Mouse (Mus musculus) left cerebral cortex, adult 11 months (tissue): ENCODE measurements around the gene Olfr1347.
"Not testable (repeated sequence)": the region's sequence is repeated elsewhere in the genome, so short reads cannot be mapped to it uniquely, and the experiment has no call there.

ENCODE experiments used
- DNase-seq: peaks from one replicate; pipeline ENCODE4 v3.0.0; 2022; ENCODE audit warnings: low spot score

Gene Olfr1347

DNA sequence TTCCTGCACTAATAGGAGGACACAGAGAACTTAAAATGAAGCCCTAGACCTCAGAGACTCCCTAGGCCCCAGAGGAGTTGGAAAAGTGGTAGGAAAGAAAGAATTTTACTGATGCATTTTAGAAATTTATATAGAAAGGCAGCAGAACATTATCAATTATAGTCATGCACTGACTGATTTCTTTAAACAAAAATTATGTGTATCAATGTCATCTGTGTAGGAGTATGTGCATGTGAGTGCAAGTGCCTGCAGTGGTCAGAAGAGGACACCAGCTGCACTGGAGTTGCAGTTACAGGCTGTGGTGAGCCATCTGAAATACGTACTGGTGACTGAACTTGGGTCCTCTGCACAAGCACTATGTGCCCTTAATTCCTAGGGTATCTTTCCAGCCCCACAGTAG, at the start of gene Olfr1347:
TSS of gene Olfr1347 (minus strand) at position 101 of the 400 bp plus-strand sequence.
- no peak for DNase-seq

DNA sequence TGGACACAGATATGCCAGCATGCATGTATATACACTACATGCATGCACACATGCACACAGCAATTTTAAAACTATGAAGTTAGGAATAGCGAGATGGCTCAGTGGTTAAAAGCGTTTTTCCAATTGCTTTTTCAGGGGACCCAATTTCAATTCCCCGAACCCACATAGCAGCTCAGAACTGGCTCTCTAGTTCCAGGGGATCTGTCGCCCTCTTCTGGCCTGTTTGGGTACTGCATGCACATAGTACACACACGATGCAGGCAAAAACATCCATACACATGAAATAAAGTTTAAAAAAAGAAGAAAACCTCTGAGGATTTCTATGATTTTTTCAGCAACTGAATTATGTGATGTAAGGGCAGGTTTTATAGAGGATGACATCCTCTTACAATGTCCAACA, 26.6 kb upstream of the Olfr1347 start:
- no peak for DNase-seq

DNA sequence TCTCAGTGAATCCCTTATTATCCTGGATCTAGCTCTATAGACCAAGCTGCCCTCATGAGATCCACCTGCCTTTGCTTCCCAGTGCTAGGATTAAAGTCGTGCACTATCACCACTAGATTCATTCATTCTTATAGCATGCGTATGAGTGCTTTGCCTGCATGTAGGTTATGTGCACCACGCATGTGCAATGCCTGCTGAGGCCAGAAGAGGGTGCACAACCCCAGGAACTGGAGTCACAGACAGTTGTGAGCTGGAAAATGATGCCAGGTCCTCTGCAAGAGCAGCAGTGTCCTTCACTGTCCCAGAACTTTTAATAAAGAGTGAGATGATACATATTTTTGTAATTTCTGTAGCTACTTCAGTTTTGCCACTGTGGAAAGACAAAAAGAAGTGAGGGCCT, 25.4 kb upstream of the Olfr1347 start:
- DNase-seq = no peak

DNA sequence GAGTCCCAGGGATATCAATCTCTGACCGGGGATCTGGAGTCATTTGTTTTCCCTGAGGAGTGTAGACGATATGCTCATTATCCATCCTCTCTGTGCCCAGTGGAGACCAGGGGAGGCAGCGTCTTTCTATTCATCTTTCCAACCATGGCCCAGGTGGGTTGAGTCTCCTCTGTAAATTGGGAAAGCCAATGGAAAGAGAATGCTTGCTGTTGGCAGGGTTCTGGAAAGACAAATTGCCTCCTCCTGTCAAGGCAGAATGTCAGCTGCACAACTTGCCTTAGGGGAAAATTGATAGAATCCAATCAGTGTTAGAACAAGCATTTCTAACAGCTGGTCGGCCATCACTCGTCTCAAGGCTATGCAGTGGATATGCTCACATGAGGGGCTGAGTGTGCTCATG, 23.3 kb upstream of the Olfr1347 start, which contains the start of gene Olfr1349:
TSS of gene Olfr1349 (minus strand) at position 101 of the 400 bp plus-strand sequence.
- DNase-seq = no peak

DNA sequence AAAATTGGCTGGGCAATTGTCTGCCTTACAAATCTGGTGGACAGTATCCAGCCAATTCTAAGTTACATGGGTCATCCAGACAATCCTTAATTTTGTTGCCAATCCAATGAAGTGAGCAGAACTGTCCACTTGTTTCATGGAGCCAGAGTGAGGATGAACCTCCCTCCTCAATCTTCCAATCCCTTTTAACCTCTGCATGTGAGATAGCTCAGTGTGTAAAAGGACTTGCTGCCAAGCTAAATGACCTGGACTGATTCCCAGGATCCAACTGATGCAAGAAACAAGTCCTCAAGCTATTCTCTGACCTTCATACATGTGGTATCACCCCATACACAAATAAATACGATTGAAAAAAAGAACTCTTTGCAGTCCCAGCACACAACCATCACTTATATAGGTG, 22.1 kb upstream of the Olfr1347 start:
- DNase-seq = no peak

DNA sequence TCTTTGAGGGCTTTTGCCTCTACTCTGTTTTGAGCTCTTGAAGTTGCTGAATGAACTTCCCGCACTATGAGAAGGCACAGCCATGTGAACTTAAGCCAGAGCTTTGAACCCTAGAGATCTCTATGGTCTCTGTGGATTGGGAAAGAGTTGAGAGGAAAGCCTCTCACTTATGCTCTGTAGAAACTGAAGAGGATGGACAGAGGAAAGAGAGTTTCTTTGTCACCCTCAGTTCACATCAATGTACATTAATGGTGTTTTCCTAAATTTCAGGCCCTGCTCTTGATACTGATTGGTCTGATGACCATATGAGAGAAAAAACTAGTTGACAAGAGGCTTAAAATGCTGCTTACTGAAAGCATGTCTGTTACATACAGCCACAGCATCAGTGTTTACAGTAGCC, 9.1 kb upstream of the Olfr1347 start, which contains the start of gene Olfr1348:
TSS of gene Olfr1348 (minus strand) at position 101 of the 400 bp plus-strand sequence.
- DNase-seq = no peak

DNA sequence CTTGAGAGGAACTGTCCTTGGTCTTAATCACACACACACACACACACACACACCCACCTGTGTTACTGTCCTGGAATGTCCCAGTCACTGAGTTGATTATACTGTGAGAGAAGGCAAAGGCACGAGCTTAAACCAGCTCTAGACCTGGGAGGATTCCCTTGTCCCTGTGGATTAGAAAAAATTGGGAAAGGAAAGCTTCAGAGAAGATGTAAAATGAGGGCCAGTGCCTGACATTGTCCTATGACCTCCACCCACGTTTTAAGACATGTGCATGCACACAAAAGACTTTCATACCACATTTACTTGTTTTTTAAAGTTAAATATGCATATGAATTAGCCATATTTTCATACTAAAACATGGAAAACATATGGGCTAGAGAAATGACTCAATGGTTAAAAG, 12.7 kb downstream of the Olfr1347 start, which contains the start of gene Olfr5:
TSS of gene Olfr5 (minus strand) at position 101 of the 400 bp plus-strand sequence.
- no peak for DNase-seq

DNA sequence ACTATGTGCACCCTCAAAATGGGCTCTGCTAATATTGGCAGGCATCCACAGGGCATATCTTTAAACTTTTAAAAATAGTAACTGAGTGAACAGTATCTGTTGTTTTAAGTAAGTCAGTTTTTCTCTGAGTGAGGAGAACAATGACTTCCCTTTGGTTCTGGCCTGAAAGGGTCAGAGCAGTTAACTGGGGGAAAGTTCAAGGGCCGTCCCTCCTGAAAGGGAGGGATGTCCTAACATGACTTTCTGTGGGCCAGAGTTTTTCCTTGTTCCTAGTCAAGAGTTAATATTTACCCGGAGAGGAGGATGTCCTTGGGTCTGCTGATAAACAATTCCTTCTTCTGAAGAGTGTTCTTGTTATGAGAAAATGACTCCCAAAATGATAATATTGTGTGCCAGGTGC, 21.9 kb downstream of the Olfr1347 start:
- not testable (repeated sequence) for DNase-seq

DNA sequence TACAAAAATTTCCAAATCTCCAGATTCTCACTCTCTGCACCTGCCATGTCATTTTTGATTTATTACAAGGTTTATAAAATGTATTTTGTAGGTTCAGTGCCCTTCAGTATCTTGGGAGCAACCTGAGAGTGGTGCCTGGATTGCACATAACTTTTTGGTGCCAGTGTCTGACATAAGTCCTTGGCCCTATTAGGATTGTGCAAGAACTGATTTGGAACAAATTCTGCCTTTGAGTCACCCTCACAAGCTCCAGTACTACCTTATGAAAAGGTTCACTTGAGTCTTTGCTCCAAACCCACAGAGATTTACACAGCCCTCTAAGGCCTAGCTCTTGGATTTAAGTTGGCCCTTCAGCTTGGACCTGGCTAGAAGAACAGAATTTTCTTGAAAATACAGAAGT, 32.6 kb downstream of the Olfr1347 start, which contains the start of gene Olfr1346:
TSS of gene Olfr1346 (plus strand) at position 151 of the 400 bp plus-strand sequence.
- DNase-seq = no peak

DNA sequence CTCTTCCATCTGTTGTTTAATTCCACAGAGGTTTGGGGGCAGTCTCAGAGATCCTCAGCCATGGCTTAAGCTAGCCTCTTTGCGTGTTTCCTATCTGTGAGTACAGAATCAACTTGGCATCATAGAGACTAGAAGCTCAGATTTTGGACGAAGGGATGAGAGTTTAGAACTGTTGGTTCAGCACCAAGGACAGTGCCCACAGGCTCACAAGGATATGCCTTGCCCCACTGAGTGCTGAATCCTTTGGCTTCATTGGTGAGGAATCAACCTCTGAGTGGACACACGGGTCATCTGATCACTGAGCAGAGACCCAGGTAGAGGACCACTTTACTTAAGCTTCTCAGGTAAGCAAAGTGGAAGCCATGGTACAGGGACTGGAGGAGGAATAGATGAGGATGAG, 43.2 kb downstream of the Olfr1347 start:
- DNase-seq = no peak

DNA sequence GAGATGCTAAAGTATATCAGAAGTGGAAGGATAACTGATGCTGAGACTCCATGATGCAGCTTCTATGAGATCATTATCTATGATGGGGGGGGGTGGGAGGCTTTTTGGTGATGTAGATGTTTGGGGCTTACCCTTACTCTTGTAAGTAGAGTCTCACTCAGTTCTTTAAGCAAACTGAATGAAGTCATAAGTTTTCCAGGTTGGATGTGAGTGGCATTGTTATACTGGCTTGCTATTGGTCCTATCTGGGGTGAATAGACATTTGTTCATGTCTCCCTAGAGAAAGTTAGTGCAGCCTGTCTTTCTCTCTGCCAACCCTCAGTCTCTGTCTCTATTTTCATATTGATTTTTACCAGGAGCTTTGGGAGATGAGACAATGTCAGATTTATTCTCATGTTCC, 43.7 kb downstream of the Olfr1347 start, which contains the start of gene Olfr1336:
TSS of gene Olfr1336 (plus strand) at position 301 of the 400 bp plus-strand sequence.
- no peak for DNase-seq

DNA sequence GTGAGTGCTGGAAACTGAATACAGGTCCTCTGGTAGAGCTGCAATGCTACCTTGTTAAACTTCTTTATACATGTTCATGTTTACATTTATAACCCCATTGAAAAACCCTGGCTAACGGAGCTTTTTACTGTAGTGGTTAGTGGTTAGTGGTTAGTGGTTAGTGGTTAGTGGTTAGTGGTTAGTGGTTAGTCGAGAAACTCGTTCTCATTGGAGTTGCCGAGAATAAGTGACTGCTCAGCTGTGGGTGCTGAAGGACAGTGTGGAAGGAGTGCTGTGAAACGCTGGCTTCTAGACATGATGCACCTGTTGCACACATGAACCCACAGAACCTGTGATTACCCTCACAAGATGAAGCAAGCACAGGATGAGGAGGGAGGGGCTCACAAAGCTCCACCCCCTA, 51.8 kb downstream of the Olfr1347 start:
- DNase-seq = no peak

DNA sequence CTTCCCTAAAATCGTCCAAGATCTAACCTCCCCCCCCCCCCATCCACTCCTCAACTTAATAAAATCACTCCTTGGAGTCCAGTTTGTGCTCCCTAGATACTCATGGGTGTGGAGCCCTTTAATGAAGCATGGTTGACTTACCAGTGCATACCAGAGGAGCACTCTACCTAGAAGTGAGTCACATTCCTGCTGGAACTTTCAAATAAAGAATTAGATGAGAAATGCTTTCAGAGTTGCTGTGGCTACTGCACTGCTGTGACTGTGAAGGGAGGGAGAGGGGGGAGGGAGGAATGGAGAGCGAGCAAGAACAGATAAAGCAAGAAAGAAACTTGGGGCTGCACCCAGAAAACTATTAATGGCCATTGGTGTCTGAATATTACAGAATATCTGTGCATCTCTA, 58.4 kb downstream of the Olfr1347 start:
- no peak for DNase-seq

DNA sequence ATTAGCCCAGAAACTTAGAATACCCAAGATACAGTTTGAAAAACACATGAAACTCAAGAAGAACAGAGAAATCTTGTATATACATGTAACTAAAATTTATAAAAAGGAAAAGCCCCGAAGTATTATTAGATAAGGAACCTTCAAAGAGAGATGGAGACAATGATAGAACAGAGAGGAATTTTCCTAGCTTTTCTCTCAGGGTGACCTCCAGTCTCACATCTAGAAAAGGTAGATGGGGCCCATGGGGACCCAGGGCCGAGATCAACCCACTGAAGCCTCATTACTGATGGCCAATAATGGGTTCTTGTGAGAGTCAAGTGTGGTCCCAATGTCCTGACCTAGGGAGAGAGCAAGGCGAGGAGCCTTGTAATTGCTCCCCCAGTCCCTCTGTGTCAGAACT, 61.2 kb downstream of the Olfr1347 start, which contains the start of gene Olfr1344:
TSS of gene Olfr1344 (plus strand) at position 301 of the 400 bp plus-strand sequence.
- no peak for DNase-seq
